Mouse (Mus musculus) olfactory bulb, adult 2 months (tissue): ENCODE results near the gene Gm4631. TPM values are rescaled to one million over a fixed set of nuclear protein-coding genes. Genes with fewer than 3 reads are reported as not detected.
"Not testable (repeated sequence)": the region's sequence is repeated elsewhere in the genome, so short reads cannot be mapped to it uniquely, and the experiment has no call there.

Experiments used
- H3K27ac ChIP-seq: fragments of 200-500 bp; 2 replicates; pipeline ENCODE4 v1.5.1; 2012; ENCODE audit warnings: low read depth, low read length; ENCODE audit not compliant: insufficient read depth
- H3K4me1 ChIP-seq: fragments of 200-500 bp; 2 replicates; pipeline ENCODE4 v1.6.1; 2012; ENCODE audit warnings: low read length; ENCODE audit not compliant: control insufficient read depth, insufficient read depth
- H3K4me3 ChIP-seq: fragments of 200-500 bp; 2 replicates; pipeline ENCODE4 v1.5.1; 2012; ENCODE audit warnings: mild to moderate bottlenecking, low read depth, low read length, moderate library complexity; ENCODE audit not compliant: insufficient read depth
- WGBS: fragments of 180-500 bp; shearing (Covaris S2); methylation state at CpG from one replicate; pipeline ENCODE4 v1.1.7; 2018; 5-methylcytosine and 5-hydroxymethylcytosine counted together
- polyA plus RNA-seq: library from polyadenylated mRNA; stranded (reverse); fragments of >200 nt; gene quantifications from 2 replicates; pipeline ENCODE4 v1.2.4, GENCODE M21; 2012; ENCODE audit warnings: low replicate concordance; ENCODE audit not compliant: missing spikeins, insufficient read depth, insufficient read length

Gene Gm4631
- polyA plus RNA-seq: 89.6 TPM in 1 of 2 replicates, not detected in the other

- H3K27ac ChIP-seq, H3K4me1 ChIP-seq, H3K4me3 ChIP-seq: not testable (repeated sequence)
- WGBS: no CpG with 5 or more reads among the region's 8 CpGs
Observed at GRCm38 (mm10) chr2:175338097-175338496, at the start of gene Gm4631. Gene Gm4631, minus strand, starts transcription at chr2:175338197.

DNA sequence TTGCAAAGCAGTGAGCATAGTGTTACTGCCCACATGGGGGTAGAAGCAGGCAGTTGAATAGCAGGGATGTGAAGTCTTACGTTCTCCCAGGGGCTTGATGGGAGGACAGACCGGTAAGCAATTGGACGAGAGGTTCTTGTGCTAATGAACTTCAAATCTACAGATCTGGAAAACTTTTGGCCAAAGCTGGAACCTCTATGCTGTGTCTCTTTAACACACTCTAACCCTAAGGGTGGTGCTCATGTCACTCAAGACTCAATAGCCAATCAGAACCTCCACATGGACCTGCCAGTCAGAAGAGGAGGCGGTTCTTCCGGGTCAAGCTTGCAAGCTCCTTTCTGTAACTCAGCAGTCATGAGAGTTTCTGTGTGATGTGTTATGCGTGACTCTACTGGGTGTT lies 34.1 kb upstream of the Gm4631 start, which contains the start of gene Zfp968:
Zfp968 (plus strand) TSS at position 301 of the 400 bp plus-strand sequence.
- no CpG with 5 or more reads among the region's 6 CpGs for WGBS
- not testable (repeated sequence) for H3K27ac ChIP-seq

DNA sequence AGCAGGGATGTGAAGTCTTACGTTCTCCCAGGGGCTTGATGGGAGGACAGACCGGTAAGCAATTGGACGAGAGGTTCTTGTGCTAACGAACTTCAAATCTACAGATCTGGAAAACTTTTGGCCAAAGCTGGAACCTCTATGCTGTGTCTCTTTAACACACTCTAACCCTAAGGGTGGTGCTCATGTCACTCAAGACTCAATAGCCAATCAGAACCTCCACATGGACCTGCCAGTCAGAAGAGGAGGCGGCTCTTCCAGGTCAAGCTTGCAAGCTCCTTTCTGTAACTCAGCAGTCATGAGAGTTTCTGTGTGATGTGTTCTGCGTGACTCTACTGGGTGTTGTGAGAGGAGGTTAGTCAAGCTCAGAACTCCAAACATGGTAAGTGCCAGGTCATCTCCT lies 63.2 kb downstream of the Gm4631 start, which contains the start of gene Gm14440:
Gm14440 (plus strand) TSS at position 301 of the 400 bp plus-strand sequence.
- H3K4me3 ChIP-seq, H3K27ac ChIP-seq, H3K4me1 ChIP-seq: not testable (repeated sequence)
- no CpG with 5 or more reads among the region's 6 CpGs for WGBS

More for the DNA sequence above, 34.1 kb upstream of the Gm4631 start, which contains the start of gene Zfp968:
- H3K4me1 ChIP-seq, H3K4me3 ChIP-seq: not testable (repeated sequence)

Other genes with a start within 250 kb of the Gm4631 start
- gene Gm14399, start 196.2 kb downstream of the Gm4631 start, polyA plus RNA-seq: not detected in 2 replicates
- not detected in 2 replicates for gene Gm14443, start 162.3 kb downstream of the Gm4631 start, polyA plus RNA-seq
- not detected in 2 replicates for gene Gm14391, start 131.3 kb downstream of the Gm4631 start, polyA plus RNA-seq
- not detected in 2 replicates for gene Gm14440, start 63.1 kb downstream of the Gm4631 start, polyA plus RNA-seq
- gene Zfp968, start 34.2 kb upstream of the Gm4631 start, polyA plus RNA-seq: not detected in 2 replicates
- not detected in 2 replicates for gene Gm4724, start 97.6 kb upstream of the Gm4631 start, polyA plus RNA-seq
- not detected in 2 replicates for gene Zfp965, start 131.8 kb upstream of the Gm4631 start, polyA plus RNA-seq